Mouse (Mus musculus) lung, adult 2 months (tissue): ENCODE measurements around the gene Tet1.

Experiments
- CTCF ChIP-seq: fragments of 200-500 bp; IDR thresholded peaks from 2 replicates; pipeline ENCODE4 v1.5.1; 2011; ENCODE audit warnings: mild to moderate bottlenecking, low read length, control low read depth; ENCODE audit not compliant: insufficient read depth
- POLR2A ChIP-seq: fragments of 200-500 bp; IDR thresholded peaks from 2 replicates; pipeline ENCODE4 v1.6.1; 2011; ENCODE audit warnings: low read depth, mild to moderate bottlenecking, control low read depth, low read length, borderline replicate concordance; ENCODE audit errors: extremely low read depth

DNA sequence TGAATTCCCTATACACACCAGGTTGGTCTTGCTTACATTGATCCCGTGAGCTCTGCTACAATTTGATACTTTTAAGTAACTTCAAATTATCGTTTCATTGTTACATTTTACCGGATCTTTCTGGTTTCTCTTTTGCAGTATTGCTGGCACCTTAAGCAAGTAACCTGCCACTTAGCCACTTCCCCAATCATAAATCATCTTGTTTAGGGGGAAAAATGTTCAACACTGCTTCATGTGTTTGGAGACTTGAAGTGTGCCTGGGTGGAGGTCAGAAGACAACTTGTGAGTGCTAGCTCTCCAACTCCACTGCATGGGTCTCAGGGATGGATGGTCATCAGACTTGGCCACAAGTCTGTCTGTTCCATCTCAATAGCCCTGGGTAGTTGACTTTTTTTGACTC lies 17.8 kb downstream of the Tet1 start:
- TF ChIP-seq CTCF: no peak
- TF ChIP-seq POLR2A: no peak
